Mouse (Mus musculus) liver, embryonic 14 days (tissue): Measurements from ENCODE around the gene Slc15a1. TPM values are rescaled to one million over a fixed set of nuclear protein-coding genes. Genes with fewer than 3 reads are reported as not detected.

ENCODE experiments used
- polyA plus RNA-seq: library from polyadenylated mRNA; depleted of rRNA; stranded (reverse); fragments of >200 nt; gene quantifications from 2 replicates; pipeline ENCODE4 v1.2.3, GENCODE M21; 2012; rRNA removed

The Slc15a1 gene
- 0.01 TPM in 1 of 2 replicates, not detected in the other for polyA plus RNA-seq

GRCm38 (mm10) chr14:121504781-121505484 is at the start of gene Slc15a1:
Gene Slc15a1, minus strand, starts transcription at chr14:121505252.

Other genes starting within 250 kb of the Slc15a1 start
- 21.1 and 24.1 TPM in 2 replicates for gene Stk24, start 125.2 kb downstream of the Slc15a1 start, polyA plus RNA-seq